Mouse (Mus musculus) midbrain, embryonic 10.5 days (tissue): ENCODE measurements at regions not wholly inside any gene's neighbourhood (a gene's known extent, or its start where the extent isn't known, plus 50 kb on each side); places are given as distances from the start of the nearest gene placed in this dataset.

Experiments used
- DNase-seq: peaks from one replicate; pipeline ENCODE4 v3.0.0-alpha.2; 2017; ENCODE audit warnings: low spot score
- H3K27ac ChIP-seq: fragments of 300-500 bp; sonication (generic); replicated peaks from 2 replicates; pipeline ENCODE4 v1.5.1; 2016; ENCODE audit warnings: mild to moderate bottlenecking
- H3K27me3 ChIP-seq: fragments of 300-500 bp; sonication (generic); 2 replicates; pipeline ENCODE4 v1.6.1; 2016; ENCODE audit warnings: low read depth, mild to moderate bottlenecking; ENCODE audit not compliant: poor library complexity, severe bottlenecking
- H3K36me3 ChIP-seq: fragments of 300-500 bp; sonication (generic); 2 replicates; pipeline ENCODE4 v1.6.1; 2016; ENCODE audit warnings: mild to moderate bottlenecking, moderate library complexity
- H3K4me1 ChIP-seq: fragments of 300-500 bp; sonication (generic); 2 replicates; pipeline ENCODE4 v1.6.1; 2016
- H3K4me3 ChIP-seq: fragments of 300-500 bp; sonication (generic); 2 replicates; pipeline ENCODE4 v1.5.1; 2016; ENCODE audit warnings: mild to moderate bottlenecking, moderate library complexity
- H3K9me3 ChIP-seq: fragments of 300-500 bp; sonication (generic); replicated peaks from 2 replicates; pipeline ENCODE4 v1.6.1; 2016; ENCODE audit warnings: mild to moderate bottlenecking
- WGBS: fragments of 180-500 bp; shearing (Covaris S2); methylation state at CpG from one replicate; pipeline ENCODE4 v1.1.7; 2016; 5-methylcytosine and 5-hydroxymethylcytosine counted together

DNA sequence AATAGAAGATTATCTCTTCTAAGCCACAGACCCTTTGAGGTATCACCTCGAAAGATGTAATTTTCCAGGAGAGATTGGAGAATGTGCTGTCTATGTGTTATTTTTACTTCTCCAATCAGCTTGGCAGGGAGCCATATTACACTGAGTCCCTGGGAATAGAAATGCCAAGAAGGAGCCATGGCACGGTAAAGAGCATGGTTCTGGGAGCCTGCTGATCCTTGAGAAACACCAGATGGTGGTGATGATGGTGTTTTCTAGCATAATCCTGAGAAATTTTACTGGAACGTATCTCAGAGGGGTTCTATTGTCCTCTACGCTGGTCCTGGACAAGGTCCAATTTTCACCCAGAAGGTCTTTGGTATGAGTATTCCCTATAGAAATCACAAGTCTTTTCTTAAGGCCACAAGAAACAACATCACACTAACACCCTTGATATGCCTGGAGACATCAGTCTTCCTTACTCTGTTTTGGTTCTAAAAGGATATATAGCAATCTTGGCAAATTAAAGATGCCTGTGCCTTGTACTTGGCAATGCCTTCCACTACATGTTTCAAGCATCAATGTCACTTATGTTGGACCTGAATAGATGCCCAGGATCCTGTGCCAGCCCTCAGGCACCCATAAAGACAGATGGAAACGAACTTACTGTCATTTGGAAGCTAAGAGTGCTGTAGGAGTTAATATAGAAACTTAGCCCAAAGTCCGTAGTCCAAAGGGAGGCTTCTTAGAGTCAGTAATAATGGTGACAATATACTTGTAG is 1449.8 kb upstream of the Lrrc6 start:
- Histone ChIP-seq H3K27me3 (no peaks in the 10 kb centered on the region), H3K36me3 (no peaks in the 10 kb centered on the region), H3K9me3 (no peaks in the 10 kb centered on the region), H3K27ac (no peak overlapping the region), H3K4me1 (no peaks in the 10 kb centered on the region), H3K4me3 (no peak overlapping the region)
- WGBS = 86% methylated on average over 6 of the region's 6 CpGs
- no peak for DNase-seq

- no peak for DNase-seq
- Histone ChIP-seq H3K36me3 (no peaks in the 10 kb centered on the region), H3K4me3 (no peak overlapping the region), H3K27ac (no peak overlapping the region), H3K4me1 (peaks cover 6% of the 10 kb centered on the region), H3K27me3 (no peaks in the 10 kb centered on the region), H3K9me3 (no peaks in the 10 kb centered on the region)
- 91% methylated on average over 3 of the region's 3 CpGs for WGBS
Measured at GRCm38 (mm10) chr15:67944330-67945082, 1443.8 kb upstream of the Lrrc6 start.

DNA sequence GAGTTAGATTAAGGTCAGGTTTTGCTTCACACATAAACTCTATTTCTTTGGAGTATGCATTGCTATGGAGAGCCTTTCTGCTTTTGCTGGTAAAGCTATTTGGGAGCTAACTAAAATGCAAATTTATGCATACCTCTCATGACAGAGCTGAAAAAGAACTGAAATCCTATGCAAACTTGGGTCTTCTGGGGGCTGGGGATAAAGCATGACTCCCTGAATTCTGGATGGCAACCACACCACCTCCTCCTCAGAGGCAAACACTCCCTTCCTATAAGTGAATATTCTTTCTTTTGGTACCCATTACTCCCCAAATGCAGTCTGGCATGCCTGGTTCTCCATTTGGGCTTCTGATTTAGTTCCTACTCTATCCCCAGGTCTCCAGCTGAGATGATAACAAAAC is 1442.3 kb upstream of the Lrrc6 start:
- H3K36me3 ChIP-seq = no peaks in the 10 kb centered on the region
- peaks cover 6% of the 10 kb centered on the region for H3K4me1 ChIP-seq
- H3K4me3 ChIP-seq = no peak overlapping the region
- no peaks in the 10 kb centered on the region for H3K27me3 ChIP-seq
- H3K9me3 ChIP-seq = no peaks in the 10 kb centered on the region
- no peak for DNase-seq
- no peak overlapping the region for H3K27ac ChIP-seq

- Histone ChIP-seq H3K36me3 (no peaks in the 10 kb centered on the region), H3K27ac (no peak overlapping the region), H3K4me1 (peaks cover 6% of the 10 kb centered on the region), H3K27me3 (no peaks in the 10 kb centered on the region), H3K4me3 (no peak overlapping the region), H3K9me3 (no peaks in the 10 kb centered on the region)
- WGBS = 84% methylated on average over 1 of the region's 1 CpGs
- no peak for DNase-seq
Measured at GRCm38 (mm10) chr15:67940510-67940909, 1439.8 kb upstream of the Lrrc6 start.

- DNase-seq = no peak
- Histone ChIP-seq H3K4me1 (no peaks in the 10 kb centered on the region), H3K4me3 (no peak overlapping the region), H3K9me3 (no peaks in the 10 kb centered on the region), H3K27ac (no peak overlapping the region), H3K27me3 (no peaks in the 10 kb centered on the region), H3K36me3 (no peaks in the 10 kb centered on the region)
- WGBS = 77% methylated on average over 2 of the region's 2 CpGs
Measured at GRCm38 (mm10) chr15:67924885-67925284, 1424.2 kb upstream of the Lrrc6 start.

DNA sequence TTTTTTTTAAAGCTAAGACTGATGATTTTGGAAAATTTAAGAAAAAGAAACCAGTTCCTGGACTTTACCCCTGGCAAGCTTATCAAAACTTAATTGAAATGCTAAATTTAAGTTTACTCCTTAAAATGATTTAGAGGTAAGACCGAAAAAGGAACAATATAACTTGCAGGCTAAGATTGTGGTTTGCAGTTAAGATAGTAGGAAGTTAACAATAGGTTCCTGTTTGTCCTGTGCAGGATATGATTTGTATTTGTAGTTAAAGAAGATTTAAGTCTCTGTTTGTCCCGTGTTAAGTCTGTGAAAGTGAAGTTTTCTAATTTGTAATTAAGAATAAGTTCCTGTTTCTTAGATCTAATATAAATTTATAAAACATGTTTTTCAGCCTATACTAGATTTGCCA is 1406.3 kb upstream of the Lrrc6 start:
- DNase-seq = no peak
- WGBS = 84% methylated on average over 2 of the region's 2 CpGs

GRCm38 (mm10) chr15:67905279-67905678 is 1404.6 kb upstream of the Lrrc6 start:
- H3K27ac ChIP-seq = no peak overlapping the region
- 85% methylated on average over 1 of the region's 1 CpGs for WGBS
- no peak for DNase-seq
- H3K4me1 ChIP-seq = no peaks in the 10 kb centered on the region
- H3K4me3 ChIP-seq = no peak overlapping the region
- H3K36me3 ChIP-seq = no peaks in the 10 kb centered on the region
- H3K9me3 ChIP-seq = no peaks in the 10 kb centered on the region
- H3K27me3 ChIP-seq = no peaks in the 10 kb centered on the region

More for the DNA sequence above, 1406.3 kb upstream of the Lrrc6 start:
- Histone ChIP-seq H3K27ac (no peak overlapping the region), H3K36me3 (no peaks in the 10 kb centered on the region), H3K4me1 (no peaks in the 10 kb centered on the region), H3K27me3 (no peaks in the 10 kb centered on the region), H3K9me3 (no peaks in the 10 kb centered on the region), H3K4me3 (no peak overlapping the region)

DNA sequence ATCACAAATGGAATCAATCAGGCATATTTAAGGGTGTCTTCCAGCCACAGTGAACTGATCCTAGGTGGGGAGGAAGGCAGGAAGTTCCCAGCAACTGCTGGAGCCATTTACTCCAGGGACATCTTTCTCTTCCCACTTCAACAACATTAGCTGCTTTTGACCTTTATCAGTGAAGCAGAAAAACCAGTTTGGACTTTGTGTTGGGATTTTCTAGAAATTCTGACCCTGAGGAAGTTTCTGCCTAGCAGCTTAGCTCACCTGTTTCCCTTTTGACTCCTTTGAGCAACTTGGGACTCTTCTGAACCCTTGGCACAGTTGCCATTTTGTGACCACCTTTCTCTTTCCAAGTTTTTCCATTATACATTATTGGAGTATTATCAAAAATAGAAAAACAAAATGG is 1403.9 kb upstream of the Lrrc6 start:
- H3K4me1 ChIP-seq = no peaks in the 10 kb centered on the region
- H3K9me3 ChIP-seq = no peaks in the 10 kb centered on the region
- no peaks in the 10 kb centered on the region for H3K27me3 ChIP-seq
- no peak for DNase-seq
- H3K27ac ChIP-seq = no peak overlapping the region
- H3K4me3 ChIP-seq = no peak overlapping the region
- H3K36me3 ChIP-seq = no peaks in the 10 kb centered on the region

- Histone ChIP-seq H3K27ac (no peak overlapping the region), H3K9me3 (no peaks in the 10 kb centered on the region), H3K4me3 (no peak overlapping the region), H3K4me1 (no peaks in the 10 kb centered on the region), H3K27me3 (no peaks in the 10 kb centered on the region), H3K36me3 (no peaks in the 10 kb centered on the region)
- WGBS = 98% methylated on average over 2 of the region's 2 CpGs
- DNase-seq = no peak
Measured at GRCm38 (mm10) chr15:67902982-67903381, 1402.3 kb upstream of the Lrrc6 start.

GRCm38 (mm10) chr15:67901191-67901601 is 1400.5 kb upstream of the Lrrc6 start:
- Histone ChIP-seq H3K27ac (no peak overlapping the region), H3K4me1 (no peaks in the 10 kb centered on the region), H3K9me3 (no peaks in the 10 kb centered on the region), H3K27me3 (no peaks in the 10 kb centered on the region), H3K36me3 (no peaks in the 10 kb centered on the region), H3K4me3 (no peak overlapping the region)
- no peak for DNase-seq
- 93% methylated on average over 7 of the region's 7 CpGs for WGBS

DNA sequence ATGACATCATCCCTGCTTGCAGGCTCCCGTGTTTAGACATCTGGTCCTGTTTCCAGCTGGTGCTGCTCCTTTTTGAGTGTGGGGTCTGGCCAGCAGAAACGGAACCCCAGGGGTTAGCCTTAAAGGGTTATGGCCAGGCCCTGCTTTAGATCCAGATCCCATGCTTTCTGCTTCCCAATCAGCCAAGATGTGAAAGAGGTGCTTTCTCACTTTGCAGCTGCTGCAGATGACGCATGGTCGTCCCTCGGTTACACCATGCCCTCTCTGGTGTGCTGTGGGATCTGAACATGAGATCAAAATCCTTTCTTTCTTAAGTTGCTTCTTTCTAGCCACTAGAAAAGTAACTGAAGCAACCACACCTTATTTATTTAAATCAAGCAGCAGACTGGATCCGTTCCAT is 1399.1 kb upstream of the Lrrc6 start:
- H3K4me3 ChIP-seq = no peak overlapping the region
- no peaks in the 10 kb centered on the region for H3K36me3 ChIP-seq
- no peaks in the 10 kb centered on the region for H3K27me3 ChIP-seq
- H3K4me1 ChIP-seq = no peaks in the 10 kb centered on the region
- WGBS = 83% methylated on average over 6 of the region's 6 CpGs
- no peaks in the 10 kb centered on the region for H3K9me3 ChIP-seq
- no peak for DNase-seq
- H3K27ac ChIP-seq = no peak overlapping the region

- WGBS = 93% methylated on average over 3 of the region's 3 CpGs
- no peak for DNase-seq
- no peaks in the 10 kb centered on the region for H3K4me1 ChIP-seq
- H3K9me3 ChIP-seq = no peaks in the 10 kb centered on the region
- H3K27ac ChIP-seq = no peak overlapping the region
- no peak overlapping the region for H3K4me3 ChIP-seq
- H3K36me3 ChIP-seq = no peaks in the 10 kb centered on the region
- no peaks in the 10 kb centered on the region for H3K27me3 ChIP-seq
Measured at GRCm38 (mm10) chr15:67898959-67899403, 1398.3 kb upstream of the Lrrc6 start.

DNA sequence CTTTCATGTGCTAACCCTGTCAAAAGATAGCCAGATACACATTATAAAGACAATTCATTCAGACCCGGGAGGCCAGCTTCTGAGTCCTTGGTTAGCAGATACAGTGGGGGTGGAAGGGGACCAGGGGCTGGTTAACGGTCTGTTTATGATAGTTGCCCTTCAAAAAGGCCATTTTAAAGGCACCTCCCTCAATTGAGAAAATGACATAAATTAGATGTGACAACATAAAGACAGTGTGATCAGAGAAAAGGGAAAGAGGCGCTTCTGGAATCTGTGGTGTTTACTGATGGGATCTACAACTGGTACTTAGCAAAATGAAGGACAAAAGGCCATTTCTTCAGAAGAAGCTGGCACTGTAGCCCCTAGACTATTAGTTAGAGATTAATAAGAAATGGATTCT is 1391.4 kb upstream of the Lrrc6 start:
- H3K27ac ChIP-seq = no peak overlapping the region
- no peak overlapping the region for H3K4me3 ChIP-seq
- DNase-seq = no peak
- H3K4me1 ChIP-seq = peaks cover 23% of the 10 kb centered on the region
- no peaks in the 10 kb centered on the region for H3K27me3 ChIP-seq
- H3K36me3 ChIP-seq = no peaks in the 10 kb centered on the region
- 71% methylated on average over 3 of the region's 3 CpGs for WGBS
- no peaks in the 10 kb centered on the region for H3K9me3 ChIP-seq
